Mouse (Mus musculus): ENCODE data around the gene Serpina1b.
"Not testable (repeated sequence)": the region's sequence is repeated elsewhere in the genome, so short reads cannot be mapped to it uniquely, and the experiment has no call there.

DNA sequence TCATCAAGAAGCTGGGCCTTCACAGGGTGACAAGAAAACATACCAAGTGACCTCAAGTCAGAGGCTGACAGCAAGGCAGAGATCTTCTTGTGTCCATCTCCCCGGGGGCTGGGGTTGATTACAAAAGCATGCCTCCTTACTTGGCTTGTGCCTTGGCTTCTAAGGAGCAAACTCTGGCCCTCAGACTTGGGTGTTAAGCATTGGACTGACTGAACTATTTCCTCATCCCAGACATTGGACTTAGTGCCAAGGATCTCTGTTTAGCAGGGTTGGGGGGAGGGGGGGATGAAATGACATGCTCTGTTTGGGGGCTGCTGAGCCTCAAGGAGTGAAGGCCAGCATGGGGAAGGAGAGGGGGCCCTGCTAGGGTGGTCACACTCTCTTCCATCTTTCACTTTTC is 59.6 kb downstream of the Serpina1b start:
- TF ChIP-seq CTCF (IDR thresholded peaks at IDR 0.05; ENCODE audit: borderline replicate concordance, insufficient read depth, low read length); POLR2A (IDR thresholded peaks at IDR 0.05; ENCODE audit: low read depth, low read length): not testable (repeated sequence)

All from embryonic fibroblast, embryonic 13.5 days (primary cell).